Mouse (Mus musculus) ES-Bruce4 (cell line): ENCODE results near the gene Pck2.
A peak's percentile ranks its signal among the peaks of the same experiment; 100 is the strongest.

Experiments
- CTCF ChIP-seq: IDR thresholded peaks from one replicate; pipeline ENCODE4 v1.8.1; 2011; ENCODE audit warnings: low read depth, low read length
- POLR2A ChIP-seq: IDR thresholded peaks from one replicate; pipeline ENCODE4 v1.8.1; 2011; ENCODE audit warnings: low read length; ENCODE audit not compliant: insufficient read depth

DNA sequence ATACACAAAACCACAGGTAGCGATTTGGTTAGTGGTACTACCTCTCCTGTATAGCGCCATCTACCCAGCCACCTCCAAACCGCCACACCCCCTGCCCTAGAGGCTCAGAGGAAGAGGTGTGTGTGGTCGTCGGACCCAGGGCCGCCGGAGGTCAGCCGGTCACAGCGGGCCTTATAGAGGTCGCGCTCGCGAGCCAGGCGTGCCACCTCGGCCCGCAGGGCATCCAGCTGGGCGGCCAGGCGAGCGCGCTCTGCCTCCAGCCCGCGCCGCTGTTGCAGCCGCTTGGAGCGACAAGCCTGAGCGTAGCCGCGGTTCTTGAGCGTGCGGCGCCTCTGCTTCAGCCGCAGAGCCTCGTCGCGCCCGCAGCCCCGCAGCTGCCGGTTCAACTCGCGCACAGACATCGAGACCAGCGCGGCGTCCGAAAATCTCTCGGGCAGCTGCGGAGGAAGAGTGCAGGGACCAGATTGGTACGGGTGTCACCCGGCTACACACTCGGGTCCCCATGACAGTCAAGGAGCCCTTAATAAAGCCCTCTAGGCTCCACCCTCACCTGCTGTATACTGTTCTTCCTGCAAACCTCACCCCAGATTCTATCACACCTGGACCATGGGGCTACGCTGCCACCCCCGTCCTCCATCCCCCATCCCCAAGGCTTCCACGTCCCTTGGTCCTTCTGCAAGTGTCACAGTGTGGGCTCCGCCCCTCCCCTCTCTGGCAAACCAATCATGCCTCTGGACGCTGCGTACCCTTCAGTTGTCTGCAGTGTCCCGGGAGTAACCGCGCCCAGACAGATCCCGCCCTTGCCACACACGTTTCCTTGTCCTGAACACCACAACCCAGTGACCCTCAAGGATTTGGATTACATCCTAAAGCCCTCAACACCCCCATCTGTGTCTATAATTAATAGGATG lies 19.4 kb upstream of the Pck2 start:
- TF ChIP-seq POLR2A (no peak), CTCF (peak; percentile 42)
